Comparison of ENCODE assay signal across 8 mouse cellular contexts in the genomic region with DNA sequence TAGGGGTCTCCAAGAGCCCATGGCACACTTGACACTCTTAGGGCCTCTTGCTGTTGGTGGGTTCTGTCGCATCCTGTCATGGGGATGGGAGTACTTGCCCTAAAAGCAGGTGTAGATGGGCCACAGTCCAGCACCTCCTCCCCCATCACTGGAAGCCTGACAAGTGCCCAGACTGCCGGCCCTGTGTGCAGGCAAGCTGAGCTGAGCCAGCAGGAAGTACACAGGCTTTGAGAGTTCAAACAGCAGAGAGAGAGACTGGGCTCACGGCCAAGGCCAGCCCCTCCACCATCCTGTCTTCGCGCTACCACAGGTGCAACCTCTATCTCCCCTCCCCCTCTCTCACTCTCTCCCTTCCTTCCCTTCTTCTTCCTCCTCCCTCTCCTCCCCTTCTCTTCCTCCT. TPM values are rescaled to one million over a fixed set of nuclear protein-coding genes. Genes with fewer than 3 reads are reported as not detected.
DNase-seq lines count a peak whose midpoint lies in the region; ATAC-seq lines count a peak whose summit lies in the region.

No protein-coding gene starts in this region.

- H3K9ac ChIP-seq in embryonic facial prominence, embryonic 12.5 days = no peak overlapping the region

- peaks cover 17% of the 10 kb centered on the region for H3K4me1 ChIP-seq in heart, embryonic 10.5 days
- peaks cover 14% of the 10 kb centered on the region for H3K4me1 ChIP-seq in embryonic facial prominence, embryonic 12.5 days

- H3K27ac ChIP-seq in heart, embryonic 10.5 days = no peak overlapping the region
- H3K27ac ChIP-seq in embryonic facial prominence, embryonic 12.5 days = 0 out of 2 replicates have a peak overlapping the region, but pooled peaks have one; percentile 41

- no peaks in the 10 kb centered on the region for H3K27me3 ChIP-seq in heart, embryonic 10.5 days (ENCODE audit: insufficient read depth, poor library complexity, severe bottlenecking)
- no peaks in the 10 kb centered on the region for H3K27me3 ChIP-seq in embryonic facial prominence, embryonic 12.5 days

- no peak overlapping the region for H3K4me2 ChIP-seq in embryonic facial prominence, embryonic 12.5 days (replicated peaks)

- 44% methylated on average over 5 of the region's 5 CpGs for WGBS in heart, embryonic 10.5 days
- WGBS in embryonic facial prominence, embryonic 12.5 days = 51% methylated on average over 5 of the region's 5 CpGs

- DNase-seq in heart, adult 11 months = peak; percentile 97
- no peak for DNase-seq in heart, embryonic 10.5 days (ENCODE audit: low spot score)
- DNase-seq in kidney, adult 8-10 months = peak; percentile 62 to 71
- DNase-seq in lung, postnatal 10 days = peak; percentile 75
- DNase-seq in thymus, postnatal 0 days (ENCODE audit: low spot score) = peak; percentile 85
- DNase-seq in layer of hippocampus, adult 11-12 months (ENCODE audit: low spot score) = no peak
- no peak for DNase-seq in frontal cortex, adult 2 months (ENCODE audit: extremely low spot score in 1 of 2, low spot score in 1 of 2)

- no peak for ATAC-seq in embryonic facial prominence, embryonic 12.5 days (ENCODE audit: insufficient number of reproducible peaks, insufficient read depth, low FRiP score, low TSS enrichment)

- H3K4me3 ChIP-seq in heart, embryonic 10.5 days = no peak overlapping the region
- no peak overlapping the region for H3K4me3 ChIP-seq in embryonic facial prominence, embryonic 12.5 days

- H3K9me3 ChIP-seq in heart, embryonic 10.5 days = no peaks in the 10 kb centered on the region; the same call in 1 of the 2 replicates
- peaks cover 6% of the 10 kb centered on the region; the same call in 1 of the 2 replicates for H3K9me3 ChIP-seq in embryonic facial prominence, embryonic 12.5 days

- no peaks in the 10 kb centered on the region for H3K36me3 ChIP-seq in heart, embryonic 10.5 days
- H3K36me3 ChIP-seq in embryonic facial prominence, embryonic 12.5 days = no peaks in the 10 kb centered on the region

RNA-seq across cellular contexts. Expression of a gene that starts 26.2 kb away (rescaled TPM):
- polyA plus RNA-seq in heart, embryonic 10.5 days (2016; fragmentation: Nextera tagmentation; extraction: Ambion mirVana) = 0.73 and 0.82 TPM in 2 replicates
- polyA plus RNA-seq in embryonic facial prominence, embryonic 12.5 days (2016; fragmentation: Nextera tagmentation; extraction: Ambion mirVana) = 1.8 and 2.1 TPM in 2 replicates
- polyA plus RNA-seq in thymus, postnatal 0 days (2015; fragmentation: Nextera tagmentation; extraction: Ambion mirVana) = 6.8 TPM in 2 replicates
- 18.3 and 20.0 TPM in 2 replicates for polyA plus RNA-seq in frontal cortex, adult 2 months (2012; rRNA removed)

Comparison
In these comparisons a context has a peak if more than half of its experiments do, and no peak if none do; other contexts are left out.
1. DNase-seq: peak in heart, adult 11 months (single experiment), kidney, adult 8-10 months (2 of 2), lung, postnatal 10 days (single experiment) and thymus, postnatal 0 days (single experiment); none in heart, embryonic 10.5 days (single experiment), layer of hippocampus, adult 11-12 months (single experiment) and frontal cortex, adult 2 months (0 of 2).